Mouse (Mus musculus) lung, postnatal 25 days (tissue): ENCODE measurements around the gene Gm49369.
"Not testable (repeated sequence)": the region's sequence is repeated elsewhere in the genome, so short reads cannot be mapped to it uniquely, and the experiment has no call there.

ENCODE experiments used
- DNase-seq: peaks from one replicate; pipeline ENCODE4 v3.0.0; 2022; ENCODE audit warnings: low spot score

Gm49369 gene

DNA sequence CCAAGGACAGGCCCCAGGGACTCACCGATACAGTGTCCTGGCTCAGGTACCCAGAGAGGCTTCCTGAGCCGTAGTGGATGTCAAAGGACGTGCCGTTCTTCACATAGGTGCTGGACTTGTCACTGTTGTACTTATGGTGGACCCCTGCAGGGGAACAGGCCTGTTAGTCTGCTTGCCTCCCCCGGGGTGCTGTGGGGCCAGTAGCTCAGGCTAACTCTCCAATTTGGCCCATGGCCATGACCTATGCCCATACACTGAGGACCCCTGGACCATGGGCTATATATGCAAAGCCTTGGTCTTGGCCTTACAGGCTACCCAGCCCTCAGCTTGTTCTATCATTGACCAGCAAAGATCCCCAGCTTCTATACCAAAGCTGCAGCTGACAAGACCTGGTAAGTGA, at the start of gene Gm49369:
Gm49369 (minus strand) TSS at position 101 of the 400 bp plus-strand sequence.
- DNase-seq: no peak

DNA sequence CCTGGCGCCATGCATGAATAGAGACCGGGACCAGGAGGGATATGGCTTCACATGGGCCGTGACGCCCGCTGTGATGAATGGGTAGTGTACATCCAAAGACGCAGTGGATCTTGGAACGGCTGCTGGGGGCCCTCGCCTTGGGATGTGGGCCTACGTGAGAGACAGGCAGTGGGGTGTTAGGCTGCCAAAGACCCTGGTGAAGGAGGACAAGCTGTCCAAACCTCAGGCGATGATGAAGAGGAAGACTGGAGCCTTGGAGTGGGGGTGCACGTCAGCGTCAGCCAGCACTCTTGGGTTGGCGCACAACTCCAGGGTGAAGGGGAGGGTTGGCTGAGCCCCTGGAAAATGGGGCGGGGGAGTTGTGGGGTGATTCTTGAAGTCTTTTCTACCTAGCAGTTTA, 48.6 kb upstream of the Gm49369 start:
- no peak for DNase-seq

DNA sequence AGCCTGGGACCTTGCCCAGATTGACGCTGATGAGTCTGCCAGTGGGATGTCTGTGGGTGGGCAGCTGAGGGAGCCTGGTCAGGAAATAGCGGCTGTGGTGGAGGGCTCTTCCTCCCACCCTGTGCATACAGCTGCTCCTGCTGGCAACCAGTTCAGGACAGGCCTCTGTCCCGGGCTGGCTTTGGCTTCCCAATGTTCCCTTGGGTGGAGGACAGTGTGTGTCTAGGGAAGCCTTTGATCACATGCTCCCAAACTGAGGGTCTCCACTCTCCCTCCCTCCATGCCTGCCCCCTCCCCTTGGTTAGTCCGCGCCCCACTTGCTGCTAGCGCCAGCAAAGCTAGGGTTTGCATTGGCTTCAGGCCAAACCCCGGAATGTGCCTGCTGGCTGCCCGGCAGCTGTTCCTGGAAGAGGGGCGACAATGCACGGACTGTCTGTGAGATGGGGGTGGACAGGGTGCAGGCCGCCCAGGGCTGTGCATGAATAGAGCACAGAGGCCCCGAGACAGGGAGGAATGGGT, 47.8 kb upstream of the Gm49369 start:
- DNase-seq: no peak

DNA sequence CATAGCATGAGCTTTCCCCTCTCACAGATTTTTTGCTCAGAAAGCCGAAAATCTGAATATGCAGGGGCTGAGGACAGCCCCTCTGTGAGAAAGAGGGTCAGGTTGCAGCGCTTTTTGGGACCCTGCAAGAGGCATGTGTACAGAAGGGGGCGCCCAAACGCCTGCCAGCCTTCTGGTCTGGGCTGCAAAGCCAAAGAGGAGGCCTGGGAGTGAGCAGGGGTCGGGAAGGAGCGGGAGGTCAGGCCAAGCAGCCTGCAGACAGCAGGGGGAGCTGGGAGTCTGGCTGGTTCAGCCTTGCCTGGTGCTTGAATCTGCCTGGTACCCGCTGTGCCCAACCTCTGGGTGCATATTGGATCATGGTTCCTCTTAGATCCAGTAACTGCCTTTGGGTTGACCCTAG, 45.7 kb upstream of the Gm49369 start:
- DNase-seq: no peak

DNA sequence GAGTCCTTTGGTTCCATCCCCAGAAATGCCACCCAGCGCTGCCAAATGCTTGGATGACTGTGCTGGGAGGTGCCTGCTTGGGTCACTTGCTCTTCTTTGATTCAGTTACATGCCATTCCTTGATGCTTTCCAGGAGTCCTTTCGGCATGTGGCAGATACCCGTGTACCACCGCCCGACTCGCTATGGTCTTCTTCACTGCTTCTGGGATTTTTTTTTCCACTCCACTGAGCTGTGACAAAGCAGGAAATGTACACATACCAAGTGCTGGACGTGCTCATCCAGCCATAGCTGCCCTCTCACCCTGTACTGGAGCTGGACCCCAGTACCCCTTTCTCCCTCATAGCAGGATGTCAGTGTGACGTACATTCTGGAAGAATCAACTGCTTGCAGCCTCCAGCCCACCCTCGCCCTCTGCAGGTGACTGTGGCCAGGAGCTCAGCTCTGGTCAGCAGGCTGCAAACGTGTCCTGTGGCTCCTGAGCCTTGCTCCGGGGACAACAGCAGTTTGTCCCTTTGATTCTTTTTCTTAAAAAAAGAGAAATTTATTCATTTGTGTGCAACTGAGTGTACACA, 43.3 kb upstream of the Gm49369 start:
- DNase-seq: no peak

DNA sequence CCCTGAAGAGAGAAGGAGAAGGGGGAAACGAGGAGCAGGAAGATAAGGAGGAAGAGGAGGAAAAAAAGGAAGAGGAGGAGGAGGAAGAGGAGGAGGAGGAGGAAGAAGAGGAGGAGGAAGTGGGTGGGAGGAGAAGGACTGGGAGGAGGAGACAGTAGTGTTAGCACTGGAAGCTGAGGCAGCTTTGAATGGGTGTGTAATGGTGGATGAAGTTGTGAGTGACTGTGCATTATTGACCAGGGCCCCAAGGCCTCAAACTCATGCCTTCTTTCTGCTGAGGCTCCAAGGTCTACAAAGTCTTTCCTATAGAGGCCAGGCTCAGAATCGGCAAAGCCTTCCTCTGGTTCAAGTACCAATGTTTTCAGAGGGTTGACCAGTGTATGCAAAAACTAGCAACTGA, 39.4 kb upstream of the Gm49369 start:
- no peak for DNase-seq

DNA sequence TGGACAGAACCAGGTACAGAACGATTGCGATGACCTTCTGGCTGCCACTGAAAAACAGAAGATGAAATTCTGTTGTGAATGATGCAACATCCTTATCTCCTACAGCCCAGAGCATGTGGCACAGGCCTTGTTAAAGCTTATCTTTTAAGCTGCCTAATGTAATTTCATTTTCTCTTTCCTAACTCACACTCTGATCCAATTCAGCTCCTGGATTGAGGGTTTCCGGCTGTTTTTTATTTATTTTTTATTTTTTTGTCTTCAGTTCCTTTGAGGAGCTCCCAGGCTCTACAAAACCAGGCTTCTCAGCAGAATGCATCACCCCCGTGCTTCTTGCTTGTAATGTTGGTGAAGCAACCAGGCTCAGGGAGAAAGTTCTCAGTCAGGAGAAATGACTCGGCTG, 37.4 kb upstream of the Gm49369 start:
- DNase-seq: no peak

DNA sequence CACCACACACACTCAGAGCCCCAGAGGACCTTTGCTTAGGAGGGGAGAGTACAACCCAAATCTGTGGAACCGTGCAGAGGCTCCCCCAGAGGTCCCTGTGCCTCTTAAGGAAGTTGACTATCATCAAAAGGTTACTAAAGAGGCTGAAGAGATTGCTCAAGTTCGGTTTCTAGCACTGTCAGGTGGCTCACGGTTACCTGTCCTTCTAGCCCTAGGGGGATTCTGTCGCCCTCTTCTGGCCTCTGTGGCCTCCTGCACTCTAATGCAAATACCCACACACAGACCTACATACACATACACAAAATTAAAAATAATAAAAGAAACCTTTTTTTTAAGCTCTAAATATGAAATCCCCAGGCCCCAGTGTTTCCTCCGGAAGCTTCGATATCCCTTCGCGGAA, 36.2 kb upstream of the Gm49369 start:
- no peak for DNase-seq

DNA sequence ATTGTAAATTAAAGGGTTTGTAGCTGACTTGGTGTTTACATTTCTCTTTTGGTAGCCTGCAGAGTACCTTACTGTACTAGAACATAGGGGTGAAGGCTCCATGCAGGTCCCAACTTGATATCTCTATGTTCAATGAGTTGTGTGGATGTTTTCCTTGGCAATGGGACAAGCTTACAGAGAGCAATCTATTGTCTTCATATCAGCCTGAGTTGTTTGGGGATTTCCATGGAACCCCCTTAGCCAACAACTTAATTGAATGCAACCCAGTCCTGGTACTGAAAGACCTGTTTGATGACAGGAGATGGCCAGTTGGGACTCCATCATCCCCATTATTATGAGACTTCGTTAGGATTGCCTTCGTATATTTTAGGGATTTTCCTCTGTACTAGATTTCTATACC, 35.6 kb upstream of the Gm49369 start:
- no peak for DNase-seq

DNA sequence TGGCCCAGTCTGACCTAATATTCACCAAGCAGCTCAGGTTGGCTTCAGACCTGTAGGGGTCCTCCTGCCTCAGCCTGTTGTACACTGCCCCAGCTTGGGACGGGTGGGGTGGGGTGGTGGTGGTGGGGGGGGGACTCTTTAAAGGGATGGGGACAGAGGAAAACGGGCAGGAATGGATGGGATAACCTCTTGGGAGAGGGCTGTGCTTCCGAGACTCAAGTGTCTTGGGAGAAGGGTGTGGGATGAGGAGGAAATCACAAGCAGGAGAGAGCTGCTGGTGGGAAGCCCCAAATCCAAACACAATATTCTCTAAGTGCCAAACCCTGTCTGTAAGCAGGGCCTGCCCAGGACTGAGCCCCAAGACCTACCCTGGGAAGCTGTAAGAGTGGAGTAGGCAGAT, 33.8 kb upstream of the Gm49369 start:
- no peak for DNase-seq

DNA sequence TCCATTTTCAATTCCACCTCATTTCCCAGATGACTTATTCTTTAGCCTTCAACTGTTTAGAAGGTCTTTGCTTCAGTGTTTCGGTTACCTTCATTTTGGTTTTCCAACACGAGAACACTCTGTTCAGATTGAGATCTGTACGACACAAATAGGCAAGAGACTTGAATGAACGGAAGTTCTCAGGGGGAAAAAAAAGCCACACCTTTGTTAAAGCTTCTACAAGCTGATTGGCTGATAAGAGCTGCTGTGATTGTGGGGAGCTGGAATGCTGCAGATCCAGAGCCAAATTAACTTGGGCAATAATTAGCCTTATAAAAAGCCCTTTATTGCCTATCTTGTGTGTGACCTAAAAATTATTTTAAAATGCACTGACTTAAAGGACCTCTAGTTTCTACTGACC, 32.8 kb upstream of the Gm49369 start:
- peak; percentile 58 for DNase-seq

DNA sequence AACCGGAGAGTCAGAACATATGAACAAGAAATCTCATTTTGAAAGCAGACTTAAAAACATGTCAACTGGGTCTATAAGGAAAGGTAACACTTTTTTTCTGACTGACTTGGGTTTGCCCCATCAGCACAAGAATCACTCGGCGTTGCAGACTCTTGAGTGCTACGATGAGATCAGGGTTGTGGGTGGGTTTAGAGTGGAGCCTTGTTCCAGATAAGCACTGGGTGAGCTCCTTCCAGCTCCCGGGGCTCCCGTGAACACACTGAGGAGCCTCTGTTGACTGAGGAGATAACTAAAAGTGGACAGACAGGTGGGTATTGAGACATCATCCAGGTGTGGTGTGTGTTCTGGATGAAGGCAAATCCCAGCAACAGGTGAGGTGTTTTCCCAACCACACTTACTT, 30.8 kb upstream of the Gm49369 start:
- no peak for DNase-seq

DNA sequence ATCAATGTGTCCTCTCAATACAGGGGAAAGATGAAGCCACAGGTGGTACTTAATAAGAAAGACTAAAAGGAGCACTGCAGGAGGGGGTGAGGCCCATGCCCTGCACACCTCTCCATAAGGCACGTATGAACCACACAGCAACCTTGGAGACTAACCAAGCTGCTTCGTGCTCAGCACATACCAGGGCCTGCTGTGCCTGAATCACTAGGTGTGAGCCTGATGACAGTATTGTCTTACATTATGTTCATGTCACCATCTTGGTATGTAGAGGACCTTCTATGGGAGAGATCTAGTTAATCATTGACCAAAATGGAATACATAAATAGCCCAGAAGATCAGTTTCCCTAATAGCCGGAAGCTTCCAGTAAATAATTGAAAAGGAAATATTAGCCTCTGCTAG, 27.1 kb upstream of the Gm49369 start:
- DNase-seq: no peak

DNA sequence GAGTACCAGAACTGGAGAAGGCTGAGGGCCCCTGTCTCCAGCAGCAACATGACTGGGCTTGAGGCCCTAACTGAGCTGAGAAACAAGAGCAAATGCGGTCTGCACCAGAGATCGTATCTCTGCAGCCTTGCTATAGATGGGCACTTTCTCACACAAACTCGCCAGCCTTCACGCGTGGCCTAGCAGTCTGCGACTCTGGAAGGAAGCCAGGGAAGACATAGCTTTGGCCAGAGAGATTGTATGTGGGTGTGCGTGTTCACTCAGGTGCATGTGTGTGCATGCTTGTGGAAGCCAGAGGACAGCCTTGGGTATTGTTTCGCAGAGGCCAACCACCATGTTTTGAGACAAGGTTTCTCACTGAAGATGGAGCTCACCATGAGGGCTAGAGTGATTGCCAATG, 26.2 kb upstream of the Gm49369 start:
- no peak for DNase-seq

DNA sequence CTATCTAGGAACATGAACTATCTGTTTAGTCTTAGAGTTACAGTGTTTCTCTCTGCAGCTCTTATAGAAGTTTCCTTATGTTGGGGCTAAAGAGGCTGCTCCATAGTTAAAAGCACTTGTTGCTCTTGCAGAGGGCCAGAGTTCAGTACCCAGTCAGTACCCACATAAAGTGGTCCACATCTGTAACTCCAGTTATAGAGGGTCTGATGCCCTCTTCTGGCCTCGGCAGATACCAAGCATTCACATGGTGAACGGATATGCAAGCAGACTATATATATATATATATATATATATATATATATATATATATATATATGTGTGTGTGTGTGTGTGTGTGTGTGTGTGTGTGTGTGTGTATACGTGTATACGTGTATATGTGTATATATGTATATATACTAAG, 25.5 kb upstream of the Gm49369 start:
- DNase-seq: no peak

DNA sequence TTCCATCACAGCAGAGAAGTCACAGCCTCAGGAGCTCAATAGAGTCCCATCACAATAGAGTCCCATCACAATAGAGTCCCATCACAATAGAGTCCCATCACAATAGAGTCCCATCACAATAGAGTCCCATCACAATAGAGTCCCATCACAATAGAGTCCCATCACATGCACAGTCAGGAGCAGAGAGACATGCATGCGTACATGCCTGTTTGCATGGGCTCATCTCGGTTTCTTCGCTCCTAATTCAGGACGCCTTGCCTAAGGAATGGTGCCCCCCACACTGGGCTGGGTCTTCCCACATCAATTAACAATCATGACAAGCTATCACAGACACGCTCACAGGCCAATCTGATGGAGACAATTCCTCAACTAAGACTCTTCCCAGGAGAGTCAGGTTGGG, 22.7 kb upstream of the Gm49369 start:
- DNase-seq: not testable (repeated sequence)

DNA sequence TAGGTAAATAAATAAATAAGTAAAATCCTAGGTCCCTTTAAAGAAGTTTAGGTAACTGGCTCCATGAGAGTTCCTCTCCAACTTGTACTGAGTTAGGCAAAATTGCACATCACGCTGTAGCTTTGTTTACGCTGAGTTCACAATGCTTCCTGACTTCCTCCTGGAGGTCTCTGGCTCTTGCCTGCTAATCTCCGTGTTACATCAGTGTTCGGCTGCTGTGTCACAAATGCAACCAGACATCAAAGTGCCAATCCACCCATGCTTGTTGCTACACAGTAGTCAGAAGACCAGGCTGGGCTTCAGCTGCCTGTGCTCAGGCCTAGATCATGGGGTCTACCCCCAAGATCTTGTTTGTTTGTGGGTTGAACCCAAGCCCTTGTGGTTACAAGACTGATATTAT, 21.1 kb upstream of the Gm49369 start:
- DNase-seq: no peak

DNA sequence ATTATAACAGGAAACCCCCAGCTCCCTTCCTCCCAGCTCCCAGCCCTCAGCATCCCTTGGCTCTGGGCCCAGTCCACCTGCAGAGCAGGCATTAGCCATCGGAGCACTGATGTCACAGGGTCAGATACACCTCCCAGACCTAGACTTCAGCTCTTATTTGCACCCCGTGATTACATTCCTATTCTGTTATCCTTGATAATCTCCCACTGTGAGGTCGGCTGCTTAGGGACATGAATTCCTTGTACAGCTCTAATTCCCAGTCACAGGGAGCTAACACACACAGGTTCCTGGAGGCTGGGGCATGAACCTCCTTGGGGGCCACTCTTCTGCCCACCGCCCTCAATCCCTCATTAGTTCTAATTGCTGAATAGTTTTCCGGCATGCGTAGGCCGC, 18.3 kb upstream of the Gm49369 start:
- DNase-seq: no peak

DNA sequence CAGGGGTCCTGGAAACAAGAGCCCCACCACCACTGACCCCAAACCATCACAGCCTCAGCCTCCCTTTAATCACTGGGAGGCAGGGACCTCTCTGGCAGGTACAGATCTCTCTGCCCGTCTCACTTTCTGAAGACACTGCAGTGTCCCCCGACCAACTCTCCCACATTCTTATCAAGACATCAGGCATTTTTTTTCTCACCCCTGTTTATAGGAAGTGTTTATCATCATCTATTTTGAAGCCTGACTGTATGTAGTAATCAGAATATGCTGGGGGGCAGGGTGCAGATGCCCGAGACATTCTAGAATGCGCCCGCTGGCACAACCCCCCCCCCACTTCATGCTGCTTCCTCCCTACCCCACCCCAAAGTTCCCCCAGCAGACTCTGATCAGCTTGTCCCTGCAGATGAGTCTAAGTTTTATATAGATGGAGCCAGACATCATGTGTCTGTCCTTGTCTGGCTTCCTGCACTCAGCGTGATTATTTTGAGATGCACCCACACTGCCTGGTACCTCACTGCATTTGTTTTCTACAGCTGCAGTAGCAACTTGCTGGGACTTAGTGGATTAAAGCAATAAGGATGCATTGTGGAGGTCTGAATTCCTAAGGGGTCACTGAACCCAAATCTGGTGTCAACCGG, 17.8 kb upstream of the Gm49369 start:
- DNase-seq: no peak

DNA sequence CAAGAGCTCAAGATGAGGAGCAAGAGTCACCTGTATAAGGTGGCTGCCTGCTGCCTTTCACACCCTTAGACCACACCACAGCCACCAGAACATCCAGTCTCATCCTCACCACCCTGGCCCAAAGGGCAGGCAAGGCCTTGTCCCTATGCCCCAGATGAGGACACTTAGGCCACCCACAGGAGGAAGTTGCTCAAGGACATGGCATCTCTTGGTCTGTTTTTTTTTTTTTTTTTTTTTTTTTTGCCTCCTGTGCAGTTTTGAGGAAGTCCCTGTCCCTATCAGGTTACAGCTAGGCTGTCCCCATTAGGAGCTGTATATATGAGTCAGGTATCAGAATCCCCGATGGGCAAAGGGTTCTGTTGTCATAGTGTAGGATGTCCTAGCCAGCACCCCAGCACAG, 16.8 kb upstream of the Gm49369 start:
- DNase-seq: no peak

DNA sequence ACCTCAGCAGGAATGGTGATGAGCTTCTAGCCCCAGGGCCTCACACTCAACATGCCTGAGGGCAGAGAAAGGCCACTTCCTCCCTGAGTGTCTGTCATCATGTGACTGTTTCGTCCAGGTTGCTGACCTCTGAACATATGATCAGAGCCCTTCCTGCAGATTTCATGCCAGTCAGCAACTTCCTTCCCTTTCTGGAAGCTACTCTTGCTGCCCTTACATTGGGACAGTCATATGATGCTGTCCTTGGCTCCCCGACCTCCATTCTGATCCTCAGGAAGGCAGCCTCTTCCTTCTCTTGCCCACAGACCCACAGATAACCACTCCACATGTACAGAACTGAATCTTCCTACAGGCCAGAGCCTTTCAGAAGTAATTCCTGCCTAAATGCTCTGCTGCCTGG, 15.6 kb upstream of the Gm49369 start:
- no peak for DNase-seq

DNA sequence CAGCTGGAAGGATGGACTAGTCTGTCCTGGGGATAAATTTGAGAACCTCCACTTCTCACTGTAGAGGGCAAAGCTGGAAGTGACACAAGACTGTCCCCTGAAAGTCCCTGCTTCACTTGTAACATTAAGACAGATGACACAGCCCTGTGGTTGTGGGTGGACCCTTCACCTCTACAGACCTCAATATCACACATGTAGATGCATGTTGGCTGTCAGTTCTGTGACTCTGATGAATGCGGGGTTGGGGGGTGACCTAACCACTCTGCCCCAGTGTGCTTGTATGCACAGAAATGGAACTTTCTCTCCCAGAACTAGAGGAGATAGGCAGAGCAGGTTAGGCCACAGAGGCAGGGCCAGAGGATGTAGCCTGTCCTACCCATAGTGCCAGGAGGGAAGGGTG, 14.1 kb upstream of the Gm49369 start:
- DNase-seq: no peak

DNA sequence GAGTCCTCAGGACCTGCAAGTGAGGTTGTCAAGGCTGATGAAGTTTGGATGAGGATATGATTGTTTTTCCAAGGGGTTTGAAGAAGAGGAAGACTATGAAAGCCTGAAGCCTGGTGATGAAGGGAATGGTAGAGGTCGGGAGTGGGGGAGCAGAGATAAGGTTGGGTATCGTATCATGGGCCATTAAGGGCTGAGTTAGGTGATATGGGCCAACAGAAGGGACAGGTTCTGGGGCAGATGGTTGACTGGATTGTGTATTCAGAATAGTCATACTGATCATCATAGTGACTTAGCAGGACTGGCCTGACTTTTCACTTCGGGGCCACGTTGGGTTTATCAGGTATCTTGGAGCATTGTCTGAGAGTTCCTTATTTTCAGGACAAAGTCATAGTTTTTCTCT, 13.0 kb upstream of the Gm49369 start:
- DNase-seq: no peak
